Mouse (Mus musculus) liver (tissue): ENCODE measurements around the gene Rdm1.

Source experiments
- DNase-seq: peaks from one replicate; pipeline ENCODE4 v3.0.0-alpha.2; 2020; ENCODE audit warnings: mixed read lengths

Rdm1 gene

DNA sequence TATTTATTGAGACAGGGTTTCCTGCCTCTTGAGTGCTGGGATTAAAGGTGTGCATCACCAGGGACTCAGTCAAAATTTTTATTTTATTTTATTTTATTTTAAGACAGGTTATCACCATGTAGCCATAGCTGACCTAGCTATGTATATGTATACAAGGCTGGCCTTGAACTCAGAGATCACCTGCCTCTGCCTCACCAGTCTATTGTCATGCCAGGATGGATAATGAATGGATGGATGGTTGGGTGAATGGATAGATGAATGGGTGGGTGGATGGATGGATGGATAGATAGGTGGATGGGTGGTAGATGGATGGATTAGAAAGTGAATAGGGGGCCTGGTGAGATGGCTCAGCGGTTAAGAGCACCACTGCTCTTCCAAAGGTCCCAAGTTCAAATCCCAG, 55.0 kb downstream of the Rdm1 start:
- DNase-seq: no peak

DNA sequence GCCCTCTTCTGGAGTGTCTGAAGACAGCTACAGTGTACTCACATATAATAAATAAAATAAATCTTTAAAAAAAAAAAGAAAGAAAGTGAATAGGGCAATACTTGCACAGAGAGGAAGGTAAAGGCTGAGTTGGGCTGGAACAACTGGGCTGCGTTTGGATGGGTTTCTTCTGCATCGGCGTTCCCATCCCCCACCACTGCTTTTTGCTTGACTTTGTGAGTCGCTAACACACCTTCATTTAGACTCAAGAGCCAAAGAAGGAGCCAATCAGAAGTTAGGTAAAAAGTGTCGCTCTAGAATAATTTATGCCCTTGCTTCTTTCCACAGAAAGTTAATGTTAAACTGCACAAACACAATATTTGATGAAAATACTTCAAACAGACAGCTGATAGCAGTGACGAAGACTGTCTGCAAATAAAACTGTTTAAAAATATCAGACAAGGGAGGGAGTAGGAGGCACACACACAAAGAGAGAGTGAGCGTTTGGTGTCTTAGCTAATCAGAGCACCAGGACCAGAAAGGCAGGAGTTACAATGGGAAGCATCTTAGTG, 55.5 kb downstream of the Rdm1 start:
- no peak for DNase-seq
